8 mouse cellular contexts compared by ENCODE assay signal in genomic region chr7:4658912-4659551, GRCm38 (mm10). TPM values are rescaled to one million over a fixed set of nuclear protein-coding genes. Genes with fewer than 3 reads are reported as not detected.
A peak's percentile ranks its signal among the peaks of the same experiment; 100 is the strongest.
DNase-seq lines count a peak whose midpoint lies in the region; ATAC-seq lines count a peak whose summit lies in the region.

Gene Ppp6r1 (minus strand): TSS chr7:4659019.

- ATAC-seq in erythroblast, adult 5-6 weeks (replicated peaks; ENCODE audit: low FRiP score, poor library complexity, severe bottlenecking): peak; percentile 92
- ATAC-seq in kidney, embryonic 15.5 days (replicated peaks; ENCODE audit: low FRiP score): peak; percentile 98
- ATAC-seq in monocyte, adult 5-6 weeks (replicated peaks; ENCODE audit: insufficient number of reproducible peaks, low FRiP score, low TSS enrichment, poor library complexity, severe bottlenecking): peak; percentile 84

- peak within 1 kb of the TSS; percentile 87 for H3K4me2 ChIP-seq in kidney, embryonic 15.5 days

- peak within 1 kb of the TSS; percentile 91 for H3K4me3 ChIP-seq in heart, embryonic 10.5 days
- peak within 1 kb of the TSS; percentile 76 for H3K4me3 ChIP-seq in kidney, embryonic 15.5 days (replicated peaks)

- no peaks in the 10 kb centered on the region for H3K9me3 ChIP-seq in heart, embryonic 10.5 days
- no peaks in the 10 kb centered on the region for H3K9me3 ChIP-seq in kidney, embryonic 15.5 days (replicated peaks)

- H3K27ac ChIP-seq in heart, embryonic 10.5 days: peak within 1 kb of the TSS; percentile 97
- H3K27ac ChIP-seq in kidney, embryonic 15.5 days: peak within 1 kb of the TSS; percentile 95

- peak; percentile 95 for DNase-seq in B cell, adult 2 months
- DNase-seq in brain, adult 2 months (ENCODE audit: low read depth, low spot score): peak; percentile 100
- DNase-seq in heart, embryonic 10.5 days (ENCODE audit: low spot score): peak; percentile 97
- peak; percentile 98 for DNase-seq in liver
- DNase-seq in spleen, postnatal 4 days (ENCODE audit: low spot score in 2 of 2): peak; percentile 96 to 98

- peaks cover 45% of the 10 kb centered on the region for H3K4me1 ChIP-seq in heart, embryonic 10.5 days
- H3K4me1 ChIP-seq in kidney, embryonic 15.5 days: peaks cover 50% of the 10 kb centered on the region

- H3K9ac ChIP-seq in kidney, embryonic 15.5 days: peak within 1 kb of the TSS; percentile 96

- H3K27me3 ChIP-seq in heart, embryonic 10.5 days (ENCODE audit: insufficient read depth, poor library complexity, severe bottlenecking): no peaks in the 10 kb centered on the region
- H3K27me3 ChIP-seq in kidney, embryonic 15.5 days: no peaks in the 10 kb centered on the region

- under 1% methylated on average over 54 of the region's 54 CpGs for WGBS in heart, embryonic 10.5 days
- WGBS in kidney, embryonic 15.5 days: under 1% methylated on average over 54 of the region's 54 CpGs

- H3K36me3 ChIP-seq in heart, embryonic 10.5 days: peaks cover 17% of the 10 kb centered on the region
- H3K36me3 ChIP-seq in kidney, embryonic 15.5 days: peaks cover 19% of the 10 kb centered on the region

RNA-seq across cellular contexts. Expression of gene Ppp6r1, which starts in this region (rescaled TPM):
- total RNA-seq in erythroblast, adult 5-6 weeks (2015; ENCODE audit: low replicate concordance): 31.6 and 45.3 TPM in 2 replicates
- 37.3 and 47.0 TPM in 2 replicates for total RNA-seq in erythroblast, adult 5-6 weeks (2017; ENCODE audit: low replicate concordance)
- polyA plus RNA-seq in heart, embryonic 10.5 days (2016; fragmentation: Nextera tagmentation; extraction: Ambion mirVana): 8.7 and 16.0 TPM in 2 replicates
- polyA plus RNA-seq in kidney, embryonic 15.5 days (2015; fragmentation: Nextera tagmentation; extraction: Ambion mirVana): 7.4 and 7.8 TPM in 2 replicates
- 101 to 191 TPM (median 127 TPM) in 3 replicates for total RNA-seq in monocyte, adult 5-6 weeks (2017)

Comparison
In these comparisons a context has a peak if more than half of its experiments do, and no peak if none do; other contexts are left out.
1. Peak in every context shown above with its lines: DNase-seq, ATAC-seq, H3K4me3 ChIP-seq and H3K27ac ChIP-seq.